Mouse (Mus musculus): ENCODE results near the gene Acad12. TPM values are rescaled to one million over a fixed set of nuclear protein-coding genes. Genes with fewer than 3 reads are reported as not detected.
"Not testable (repeated sequence)": the region's sequence is repeated elsewhere in the genome, so short reads cannot be mapped to it uniquely, and the experiment has no call there.

Gene Acad12
- total RNA-seq, 2 experiments from 2014 or later, result 89.0 to 93.2 TPM

GRCm38 (mm10) chr5:121612036-121612435, 6.7 kb downstream of the Acad12 start:
- no peak for DNase-seq

GRCm38 (mm10) chr5:121609556-121610135, 9.1 kb downstream of the Acad12 start:
- not testable (repeated sequence) for DNase-seq

GRCm38 (mm10) chr5:121606151-121606550, 12.6 kb downstream of the Acad12 start:
- peak; percentile 78 to 91 for DNase-seq

- DNase-seq, result not testable (repeated sequence)
These were observed 14.9 kb downstream of the Acad12 start for GRCm38 (mm10) chr5:121603815-121604214.

GRCm38 (mm10) chr5:121601547-121602299, 17.0 kb downstream of the Acad12 start:
- DNase-seq, result peak; percentile 94 to 97

- peak in 1 of 2 experiments; percentile 67 for DNase-seq
These were observed 19.7 kb downstream of the Acad12 start for GRCm38 (mm10) chr5:121598871-121599610.

GRCm38 (mm10) chr5:121597991-121598537, 20.7 kb downstream of the Acad12 start:
- no peak for DNase-seq

GRCm38 (mm10) chr5:121597332-121597731, 21.4 kb downstream of the Acad12 start:
- no peak for DNase-seq

- no peak for DNase-seq
These were observed 22.5 kb downstream of the Acad12 start for GRCm38 (mm10) chr5:121596226-121596625.

GRCm38 (mm10) chr5:121595758-121596157, 23.0 kb downstream of the Acad12 start:
- DNase-seq, result no peak

GRCm38 (mm10) chr5:121594714-121595313, 23.9 kb downstream of the Acad12 start:
- DNase-seq, result no peak

- DNase-seq, result peak; percentile 94 to 95
These were observed 25.0 kb downstream of the Acad12 start, which contains the start of gene Aldh2 for GRCm38 (mm10) chr5:121593451-121594401. Gene Aldh2 (minus strand): TSS chr5:121593824.

- no peak for DNase-seq
These were observed 25.8 kb downstream of the Acad12 start for GRCm38 (mm10) chr5:121592816-121593407.

GRCm38 (mm10) chr5:121592064-121592815, 26.5 kb downstream of the Acad12 start:
- peak in 1 of 2 experiments; percentile 52 for DNase-seq

- peak; percentile 52 to 62 for DNase-seq
These were observed 27.2 kb downstream of the Acad12 start for GRCm38 (mm10) chr5:121591417-121592063.

- no peak for DNase-seq
These were observed 28.8 kb downstream of the Acad12 start for GRCm38 (mm10) chr5:121589928-121590327.

GRCm38 (mm10) chr5:121586400-121587039, 32.2 kb downstream of the Acad12 start:
- DNase-seq, result peak; percentile 83 to 85

GRCm38 (mm10) chr5:121585699-121586098, 33.0 kb downstream of the Acad12 start:
- no peak for DNase-seq

- no peak for DNase-seq
These were observed 33.7 kb downstream of the Acad12 start for GRCm38 (mm10) chr5:121585005-121585404.
